Mouse (Mus musculus): ENCODE results near the gene Dap.

GRCm38 (mm10) chr15:31186371-31186901 is 37.7 kb upstream of the Dap start:
- TF ChIP-seq CTCF (IDR thresholded peaks at IDR 0.05; ENCODE audit: control insufficient read depth, insufficient read depth, insufficient replicate concordance, low read depth, low read length) (no peak), POLR2A (IDR thresholded peaks at IDR 0.05; ENCODE audit: control insufficient read depth, low read depth, low read length) (no peak)

All from testis, adult 2 months (tissue).